Comparison of ENCODE assay signal across 24 mouse cellular contexts in the genomic region with DNA sequence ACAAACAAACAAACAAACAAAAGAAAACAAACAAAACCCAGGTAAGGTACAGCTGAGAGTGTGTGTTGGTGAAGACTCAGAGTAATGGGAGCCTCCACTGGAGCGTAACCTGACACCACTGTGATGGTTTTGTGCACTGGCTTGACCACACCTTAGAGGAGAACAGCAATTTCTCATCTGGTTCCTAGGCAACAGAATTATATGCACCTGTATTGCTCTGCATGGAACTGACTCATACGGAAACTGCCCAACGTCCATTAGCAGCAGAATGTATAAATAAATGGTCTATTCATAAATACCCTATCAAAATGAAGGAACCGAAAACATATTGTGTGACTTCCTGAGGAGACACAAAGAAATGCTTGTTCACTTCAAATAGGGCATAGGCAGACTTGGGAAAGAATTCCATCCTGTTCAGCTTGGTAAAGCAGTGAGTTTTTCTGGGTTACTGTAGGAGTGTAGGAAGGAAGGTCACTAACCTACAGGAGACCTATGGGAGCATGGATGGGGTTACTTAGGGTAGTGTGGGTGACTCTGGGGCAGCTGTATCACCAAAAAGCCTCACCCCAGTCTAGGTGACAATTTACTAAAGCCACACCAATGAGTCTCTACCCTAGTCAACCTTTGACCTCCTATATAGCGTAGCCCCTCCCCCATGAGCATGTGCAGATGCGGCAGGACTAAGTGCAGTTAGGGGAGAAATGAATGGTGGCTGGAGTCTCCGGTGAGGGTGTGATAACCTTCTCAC. TPM values are rescaled to one million over a fixed set of nuclear protein-coding genes. Genes with fewer than 3 reads are reported as not detected.
DNase-seq lines count a peak whose midpoint lies in the region; ATAC-seq lines count a peak whose summit lies in the region.
"Had no signal": no experiment of that assay in that cellular context is flagged by ENCODE, and none has a peak within 500 bp of the region (broad histone marks: within the 10 kb centered on the region; RNA-seq: fewer than 3 reads in every experiment).

No protein-coding gene starts in this region.

- H3K36me3 ChIP-seq in kidney, embryonic 14.5 days (ENCODE audit: control insufficient read depth, insufficient read depth, low read length) = no peaks in the 10 kb centered on the region
- H3K36me3 ChIP-seq in intestine, embryonic 15.5 days = no peaks in the 10 kb centered on the region
- H3K36me3 ChIP-seq in stomach, embryonic 16.5 days (ENCODE audit: control insufficient read depth, insufficient read depth, low read length) = no peaks in the 10 kb centered on the region
- H3K36me3 ChIP-seq: heart, embryonic 12.5 days had no signal

- H3K27me3 ChIP-seq in kidney, embryonic 14.5 days (ENCODE audit: control insufficient read depth, insufficient read depth, low read length) = no peaks in the 10 kb centered on the region
- no peaks in the 10 kb centered on the region for H3K27me3 ChIP-seq in intestine, embryonic 15.5 days (replicated peaks)
- H3K27me3 ChIP-seq in stomach, embryonic 16.5 days (ENCODE audit: control insufficient read depth, insufficient read depth, low read length) = no peaks in the 10 kb centered on the region
- H3K27me3 ChIP-seq: heart, embryonic 12.5 days had no signal

- 72% methylated on average over 7 of the region's 7 CpGs for WGBS in kidney, embryonic 14.5 days
- 52% methylated on average over 7 of the region's 7 CpGs for WGBS in intestine, embryonic 15.5 days
- 42% methylated on average over 7 of the region's 7 CpGs for WGBS in stomach, embryonic 16.5 days

- H3K9ac ChIP-seq in kidney, embryonic 14.5 days (ENCODE audit: low read depth, low read length) = no peak overlapping the region
- no peak overlapping the region for H3K9ac ChIP-seq in intestine, embryonic 15.5 days
- no peak overlapping the region for H3K9ac ChIP-seq in stomach, embryonic 16.5 days (ENCODE audit: low read length)
- H3K9ac ChIP-seq: heart, embryonic 12.5 days; hindbrain, embryonic 14.5 days had no signal

- no peak overlapping the region for H3K4me2 ChIP-seq in kidney, embryonic 14.5 days (replicated peaks; ENCODE audit: low read depth, low read length)
- H3K4me2 ChIP-seq in intestine, embryonic 15.5 days (replicated peaks) = no peak overlapping the region
- no peak overlapping the region for H3K4me2 ChIP-seq in stomach, embryonic 16.5 days (ENCODE audit: low read depth, low read length)
- H3K4me2 ChIP-seq: heart, embryonic 12.5 days; hindbrain, embryonic 14.5 days had no signal

- no peaks in the 10 kb centered on the region for H3K9me3 ChIP-seq in kidney, embryonic 14.5 days (ENCODE audit: control insufficient read depth, low read length)
- no peaks in the 10 kb centered on the region for H3K9me3 ChIP-seq in intestine, embryonic 15.5 days
- no peaks in the 10 kb centered on the region for H3K9me3 ChIP-seq in stomach, embryonic 16.5 days (replicated peaks; ENCODE audit: control insufficient read depth, low read length)
- H3K9me3 ChIP-seq: heart, embryonic 12.5 days; megakaryocyte, embryonic 14.5 days had no signal

- peak; percentile 55; the same call in 1 of the 2 replicates for ATAC-seq in kidney, embryonic 14.5 days (ENCODE audit: low FRiP score, low TSS enrichment)
- peak; percentile 91 for ATAC-seq in intestine, embryonic 15.5 days
- peak; percentile 58; the same call in 1 of the 2 replicates for ATAC-seq in stomach, embryonic 16.5 days (ENCODE audit: insufficient read depth, low FRiP score)
- ATAC-seq: midbrain, embryonic 16.5 days had no signal

- no peak overlapping the region for H3K27ac ChIP-seq in kidney, embryonic 14.5 days (ENCODE audit: low read depth, low read length)
- H3K27ac ChIP-seq in intestine, embryonic 15.5 days = no peak overlapping the region
- H3K27ac ChIP-seq in stomach, embryonic 16.5 days (ENCODE audit: low read length) = no peak overlapping the region
- H3K27ac ChIP-seq: gastrocnemius, adult 2 months; hindbrain, embryonic 14.5 days had no signal

- no peak for DNase-seq in kidney, adult 9 months
- peak; percentile 8 for DNase-seq in ES-CJ7 (ENCODE audit: low read depth, low spot score)
- no peak for DNase-seq in cerebellum, postnatal 14 days
- DNase-seq in adrenal gland, adult (ENCODE audit: inconsistent age in 2 of 2, low spot score in 1 of 2) = no peak
- DNase-seq in testis, postnatal 14 days (ENCODE audit: low spot score) = no peak
- DNase-seq: adrenal gland, postnatal 14 days; cerebellum, adult 11-12 months; cerebellum, postnatal 25 days; embryo, embryonic 11 days; gastrocnemius, adult 2 months; kidney, adult 11 months; kidney, postnatal 36 days; liver; right cerebral cortex, postnatal 14 days; thymus, postnatal 25 days had no signal

- H3K4me1 ChIP-seq in kidney, embryonic 14.5 days (ENCODE audit: control insufficient read depth, insufficient read depth, low read length) = no peaks in the 10 kb centered on the region
- no peaks in the 10 kb centered on the region for H3K4me1 ChIP-seq in intestine, embryonic 15.5 days (replicated peaks)
- no peaks in the 10 kb centered on the region for H3K4me1 ChIP-seq in stomach, embryonic 16.5 days (ENCODE audit: control insufficient read depth, insufficient read depth, low read length)
- H3K4me1 ChIP-seq: heart, embryonic 12.5 days had no signal

- H3K4me3 ChIP-seq in kidney, embryonic 14.5 days (ENCODE audit: low read length) = no peak overlapping the region
- no peak overlapping the region for H3K4me3 ChIP-seq in intestine, embryonic 15.5 days (replicated peaks)
- H3K4me3 ChIP-seq in stomach, embryonic 16.5 days (replicated peaks; ENCODE audit: low read length) = no peak overlapping the region
- H3K4me3 ChIP-seq: gastrocnemius, adult 2 months; heart, embryonic 12.5 days; megakaryocyte, embryonic 14.5 days had no signal

RNA-seq across cellular contexts. Expression of gene Dhrs2, which starts 57.7 kb away (rescaled TPM):
- polyA plus RNA-seq in kidney, embryonic 14.5 days (2014; fragmentation: Nextera tagmentation; extraction: Ambion mirVana) = 0.22 TPM in 1 of 2 replicates, not detected in the other
- 0.15 and 0.21 TPM in 2 replicates for polyA plus RNA-seq in intestine, embryonic 15.5 days (2015; fragmentation: Nextera tagmentation; extraction: Ambion mirVana)
- polyA plus RNA-seq in stomach, embryonic 16.5 days (2015; fragmentation: Nextera tagmentation; extraction: Ambion mirVana) = 0.22 TPM in 1 of 2 replicates, not detected in the other
- polyA plus RNA-seq: forebrain, embryonic 11.5 days; heart, embryonic 12.5 days; liver, embryonic 16.5 days had no signal
